Mouse (Mus musculus) myocyte (in vitro differentiated cells): ENCODE results near the gene Klf4. TPM values are rescaled to one million over a fixed set of nuclear protein-coding genes. Genes with fewer than 3 reads are reported as not detected.

Experiments
- H3K27me3 ChIP-seq: one replicate; pipeline ENCODE4 v1.6.1; 2011; ENCODE audit not compliant: control insufficient read depth, insufficient read depth, insufficient read length
- H3K36me3 ChIP-seq: one replicate; pipeline ENCODE4 v1.6.1; 2011; ENCODE audit not compliant: control insufficient read depth, insufficient read depth
- H3K4me2 ChIP-seq: one replicate; pipeline ENCODE4 v1.6.1; 2011; ENCODE audit warnings: low read depth, control low read depth
- H3K4me3 ChIP-seq: one replicate; pipeline ENCODE4 v1.5.1; 2011; ENCODE audit warnings: mild to moderate bottlenecking, control low read depth, moderate library complexity
- H3K79me2 ChIP-seq: one replicate; pipeline ENCODE4 v1.6.1; 2011; ENCODE audit not compliant: control insufficient read depth, insufficient read depth
- H3ac ChIP-seq: one replicate; pipeline ENCODE4 v1.6.1; 2011; ENCODE audit not compliant: control insufficient read depth, insufficient read length
- CEBPB ChIP-seq: IDR thresholded peaks from 2 replicates; pipeline ENCODE4 v1.6.1; 2011; ENCODE audit warnings: mild to moderate bottlenecking, moderate library complexity; ENCODE audit not compliant: poor library complexity, insufficient read depth, severe bottlenecking
- E2F4 ChIP-seq: IDR thresholded peaks from one replicate; pipeline ENCODE4 v1.6.1; 2011; ENCODE audit warnings: mild to moderate bottlenecking, control low read depth, moderate library complexity; ENCODE audit not compliant: insufficient read depth
- MAX ChIP-seq: IDR thresholded peaks from one replicate; pipeline ENCODE4 v1.6.1; 2011; ENCODE audit warnings: low read depth, mild to moderate bottlenecking, control low read depth
- MYOD1 ChIP-seq, 3 experiments: IDR thresholded peaks; one replicate each; pipeline ENCODE4 v1.6.1; 2011; ENCODE audit warnings: control low read depth in 2 of 3, low read depth in 2 of 3, mild to moderate bottlenecking in 2 of 3, moderate library complexity in 1 of 3; ENCODE audit not compliant: insufficient read length in 2 of 3, control insufficient read depth in 1 of 3
- MYOG ChIP-seq, 3 experiments: IDR thresholded peaks; one replicate each; pipeline ENCODE4 v1.6.1; 2011; ENCODE audit warnings: control low read depth in 2 of 3, low read depth in 2 of 3, mild to moderate bottlenecking in 2 of 3; ENCODE audit not compliant: insufficient read length in 2 of 3, control insufficient read depth in 1 of 3, insufficient read depth in 1 of 3
- POLR2A ChIP-seq: IDR thresholded peaks from one replicate; pipeline ENCODE4 v1.6.1; 2011; ENCODE audit warnings: low read depth, mild to moderate bottlenecking, control low read depth, moderate library complexity; ENCODE audit not compliant: insufficient read length
- POLR2AphosphoS2 ChIP-seq: IDR thresholded peaks from one replicate; pipeline ENCODE4 v1.6.1; 2011; ENCODE audit warnings: low read depth, control low read depth; ENCODE audit not compliant: insufficient read length
- REST ChIP-seq: IDR thresholded peaks from one replicate; pipeline ENCODE4 v1.6.1; 2011; ENCODE audit warnings: mild to moderate bottlenecking, control low read depth, moderate library complexity; ENCODE audit not compliant: insufficient read depth, insufficient read length
- SRF ChIP-seq: IDR thresholded peaks from one replicate; pipeline ENCODE4 v1.6.1; 2011; ENCODE audit warnings: low read depth; ENCODE audit not compliant: control insufficient read depth, insufficient read length
- TCF12 ChIP-seq: IDR thresholded peaks from one replicate; pipeline ENCODE4 v1.6.1; 2011; ENCODE audit warnings: mild to moderate bottlenecking, control low read depth; ENCODE audit not compliant: poor library complexity, insufficient read depth, severe bottlenecking
- TCF3 ChIP-seq: IDR thresholded peaks from one replicate; pipeline ENCODE4 v1.6.1; 2011; ENCODE audit warnings: low read depth, control low read depth; ENCODE audit not compliant: insufficient read length
- USF1 ChIP-seq: IDR thresholded peaks from one replicate; pipeline ENCODE4 v1.6.1; 2011; ENCODE audit warnings: low read depth, mild to moderate bottlenecking, control low read depth, moderate library complexity
- polyA plus RNA-seq: library from polyadenylated mRNA; unstranded; fragments of >200 nt; fragmentation: generic; extraction: Trizol; gene quantifications from one replicate; pipeline ENCODE4 v1.2.1, GENCODE M21; 2012; ENCODE audit warnings: missing spikeins

Gene Klf4
- polyA plus RNA-seq: 84.3 TPM

DNA sequence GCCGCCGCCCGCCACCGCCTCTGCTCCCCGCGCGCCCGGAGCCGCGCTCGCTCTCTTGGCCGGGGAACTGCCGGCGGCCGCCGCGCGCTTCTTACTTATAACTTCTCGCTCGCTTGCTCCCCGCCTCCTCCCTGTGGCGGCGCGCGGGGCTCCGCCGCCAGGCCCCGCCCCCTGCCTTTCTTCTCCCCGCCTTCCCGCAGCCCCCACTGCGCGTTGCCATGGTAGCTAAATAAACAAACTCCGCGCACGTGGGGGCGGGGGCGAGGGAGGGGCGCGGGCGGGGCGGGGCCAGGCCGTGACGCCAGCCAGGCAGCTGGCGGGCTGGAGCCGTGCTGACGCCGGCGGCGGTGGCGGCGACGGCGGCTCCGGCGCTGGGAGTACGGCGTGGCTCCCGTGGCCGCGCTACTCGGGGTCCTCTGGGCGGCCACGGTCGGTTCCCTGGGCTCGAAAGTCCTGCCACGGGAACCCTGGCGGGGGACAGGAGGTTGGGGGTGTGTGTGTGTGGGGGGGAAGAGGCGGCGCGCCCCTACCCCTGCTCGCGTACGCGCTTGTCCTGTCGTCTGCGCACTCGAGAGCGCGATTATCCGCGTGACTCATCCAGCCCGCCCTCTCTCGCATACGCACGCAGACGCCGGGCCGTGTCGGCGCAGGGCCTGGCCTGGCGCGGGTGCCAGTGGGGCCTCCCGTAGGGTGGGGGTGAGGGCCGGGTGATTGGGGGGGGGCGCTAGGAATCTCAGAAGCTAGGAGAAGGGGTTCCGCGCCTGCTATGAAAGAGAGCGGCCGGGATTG lies at the start of gene Klf4:
Gene Klf4, minus strand, starts transcription at position 60 of the 789 bp plus-strand sequence.
- Histone ChIP-seq H3K27me3 (no peaks in the 10 kb centered on the region), H3K79me2 (peaks cover 32% of the 10 kb centered on the region), H3K4me2 (peak within 1 kb of the TSS; percentile 88), H3K36me3 (peaks cover 15% of the 10 kb centered on the region), H3K4me3 (peak within 1 kb of the TSS; percentile 99), H3ac (peak within 1 kb of the TSS; percentile 79)
- peak; percentile 82 for TF ChIP-seq POLR2A
- peak; percentile 88 for TF ChIP-seq POLR2AphosphoS2
- no peak for TF ChIP-seq CEBPB
- TF ChIP-seq USF1: no peak
- TF ChIP-seq TCF3: peak; percentile 7
- TF ChIP-seq TCF12: no peak
- TF ChIP-seq SRF: no peak
- peak in 2 of 3 experiments; percentile 19 to 61 for TF ChIP-seq MYOG (IDR thresholded peaks at IDR 0.05; ENCODE audit: control insufficient read depth in 1 of 3, insufficient read depth in 1 of 3, insufficient read length in 2 of 3, low read depth in 2 of 3)
- TF ChIP-seq MYOD1 (IDR thresholded peaks at IDR 0.05; ENCODE audit: control insufficient read depth in 1 of 3, insufficient read length in 2 of 3, low read depth in 2 of 3): peak in 2 of 3 experiments; percentile 49 to 57

DNA sequence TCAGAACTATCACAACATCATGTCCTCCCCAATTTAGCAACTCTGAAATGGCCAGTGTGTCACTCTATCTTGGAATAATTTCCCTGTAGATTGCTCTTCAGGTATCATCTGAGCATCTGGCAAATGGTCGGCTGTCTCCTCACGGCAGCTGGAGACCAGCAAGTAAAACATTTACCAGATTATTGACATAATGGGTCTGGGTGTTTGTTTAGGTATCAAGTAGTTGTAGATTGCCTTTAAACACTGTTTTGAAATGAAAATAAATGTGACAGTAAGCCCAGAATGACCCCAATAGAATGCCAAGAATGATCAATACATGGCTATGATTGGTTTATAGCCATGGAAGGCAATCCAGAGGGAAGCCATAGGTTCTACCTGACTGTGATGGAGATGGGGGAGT lies 39.2 kb upstream of the Klf4 start:
- Histone ChIP-seq H3K4me2 (no peak overlapping the region), H3K27me3 (no peaks in the 10 kb centered on the region), H3K36me3 (no peaks in the 10 kb centered on the region)

DNA sequence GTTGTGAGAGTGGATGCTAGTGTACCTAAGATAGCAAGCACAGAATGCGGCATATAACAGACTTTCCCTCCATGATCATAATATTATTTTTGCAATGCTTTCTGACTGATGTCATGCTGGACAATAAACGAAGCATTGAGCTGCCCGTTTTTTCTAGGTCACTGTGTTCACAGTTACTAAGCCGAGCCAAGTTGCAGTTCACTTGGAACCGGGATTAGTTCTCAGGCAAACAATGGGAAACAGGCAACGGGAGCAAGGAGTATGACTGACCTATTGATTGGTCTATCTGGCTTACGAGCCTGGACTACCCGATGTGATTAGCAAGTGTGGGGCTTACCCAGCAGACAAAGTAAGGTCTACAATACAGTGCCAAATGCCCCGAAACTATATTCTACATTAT lies 35.7 kb upstream of the Klf4 start:
- Histone ChIP-seq H3K36me3 (no peaks in the 10 kb centered on the region), H3K4me3 (no peak overlapping the region), H3K4me2 (no peak overlapping the region), H3K79me2 (no peaks in the 10 kb centered on the region), H3ac (no peak overlapping the region), H3K27me3 (no peaks in the 10 kb centered on the region)
- TF ChIP-seq SRF (no peak), TCF3 (no peak), MYOD1 (IDR thresholded peaks at IDR 0.05; ENCODE audit: control insufficient read depth in 1 of 3, insufficient read length in 2 of 3, low read depth in 2 of 3) (no peak), POLR2A (no peak), MAX (no peak), USF1 (no peak), MYOG (IDR thresholded peaks at IDR 0.05; ENCODE audit: control insufficient read depth in 1 of 3, insufficient read depth in 1 of 3, insufficient read length in 2 of 3, low read depth in 2 of 3) (no peak), POLR2AphosphoS2 (no peak), CEBPB (no peak)

More for the DNA sequence above, 39.2 kb upstream of the Klf4 start:
- Histone ChIP-seq H3K4me3 (no peak overlapping the region), H3ac (no peak overlapping the region), H3K79me2 (no peaks in the 10 kb centered on the region)
- TF ChIP-seq E2F4 (no peak), MYOG (IDR thresholded peaks at IDR 0.05; ENCODE audit: control insufficient read depth in 1 of 3, insufficient read depth in 1 of 3, insufficient read length in 2 of 3, low read depth in 2 of 3) (no peak), TCF3 (no peak), REST (no peak), USF1 (no peak), MYOD1 (IDR thresholded peaks at IDR 0.05; ENCODE audit: control insufficient read depth in 1 of 3, insufficient read length in 2 of 3, low read depth in 2 of 3) (no peak), CEBPB (no peak), SRF (no peak), POLR2A (no peak), MAX (no peak), POLR2AphosphoS2 (no peak), TCF12 (no peak)

- H3ac ChIP-seq: no peak overlapping the region
- no peaks in the 10 kb centered on the region for H3K27me3 ChIP-seq
- no peak overlapping the region for H3K4me2 ChIP-seq
- H3K79me2 ChIP-seq: no peaks in the 10 kb centered on the region
- no peaks in the 10 kb centered on the region for H3K36me3 ChIP-seq
- H3K4me3 ChIP-seq: no peak overlapping the region
- TF ChIP-seq POLR2A (no peak), USF1 (no peak), MYOG (IDR thresholded peaks at IDR 0.05; ENCODE audit: control insufficient read depth in 1 of 3, insufficient read depth in 1 of 3, insufficient read length in 2 of 3, low read depth in 2 of 3) (no peak), TCF12 (no peak), POLR2AphosphoS2 (no peak), E2F4 (no peak), CEBPB (no peak), SRF (no peak), REST (no peak), TCF3 (no peak)
Observed at GRCm38 (mm10) chr4:55567575-55567974, 35.3 kb upstream of the Klf4 start.

DNA sequence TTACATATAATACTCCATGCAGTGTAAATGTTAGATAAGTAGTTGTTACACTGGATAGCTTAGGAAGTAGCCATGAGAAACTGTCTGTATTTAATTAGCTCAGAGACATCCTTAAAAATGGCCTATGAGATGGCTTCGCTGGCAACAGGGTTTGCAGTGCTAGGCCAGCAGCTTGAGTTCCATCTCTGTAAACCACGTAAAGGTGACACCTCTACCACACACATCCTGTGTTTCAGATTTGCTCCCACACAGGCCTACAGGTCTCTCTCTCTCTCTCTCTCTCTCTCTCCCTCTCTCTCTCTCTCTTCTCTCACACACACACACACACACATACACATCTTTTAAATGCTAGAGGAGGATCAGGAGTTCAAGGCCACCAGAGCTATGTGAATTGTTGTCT lies 32.1 kb upstream of the Klf4 start:
- Histone ChIP-seq H3K4me3 (no peak overlapping the region), H3K4me2 (no peak overlapping the region), H3ac (no peak overlapping the region), H3K36me3 (no peaks in the 10 kb centered on the region), H3K79me2 (no peaks in the 10 kb centered on the region), H3K27me3 (no peaks in the 10 kb centered on the region)
- TF ChIP-seq MYOG (IDR thresholded peaks at IDR 0.05; ENCODE audit: control insufficient read depth in 1 of 3, insufficient read depth in 1 of 3, insufficient read length in 2 of 3, low read depth in 2 of 3): no peak
- TF ChIP-seq CEBPB: no peak
- no peak for TF ChIP-seq MAX
- TF ChIP-seq MYOD1 (IDR thresholded peaks at IDR 0.05; ENCODE audit: control insufficient read depth in 1 of 3, insufficient read length in 2 of 3, low read depth in 2 of 3): no peak
- no peak for TF ChIP-seq POLR2A
- TF ChIP-seq POLR2AphosphoS2: no peak
- TF ChIP-seq TCF3: no peak
- TF ChIP-seq E2F4: no peak
- TF ChIP-seq USF1: no peak
- TF ChIP-seq SRF: no peak
- TF ChIP-seq TCF12: no peak
- TF ChIP-seq REST: no peak
